Mouse (Mus musculus) hindbrain, postnatal 0 days (tissue): ENCODE measurements at regions not wholly inside any gene's neighbourhood (a gene's known extent, or its start where the extent isn't known, plus 50 kb on each side); places are given as distances from the start of the nearest gene placed in this dataset.
A peak's percentile ranks its signal among the peaks of the same experiment; 100 is the strongest.

ENCODE experiments used
- ATAC-seq: fragments of 200-750 bp; cut with Nextera tagmentation; 2 replicates; pipeline ENCODE4 v1.8.0; 2017; ENCODE audit warnings: mild to moderate bottlenecking, moderate TSS enrichment, moderate library complexity
- DNase-seq: peaks from one replicate; pipeline ENCODE4 v3.0.0-alpha.2; 2015; ENCODE audit warnings: low spot score
- H3K27ac ChIP-seq: fragments of 300-500 bp; sonication (generic); 2 replicates; pipeline ENCODE4 v1.5.1; 2014; ENCODE audit warnings: mild to moderate bottlenecking
- H3K27me3 ChIP-seq: fragments of 300-500 bp; sonication (generic); 2 replicates; pipeline ENCODE4 v1.6.1; 2014; ENCODE audit warnings: low read length, mixed read lengths; ENCODE audit not compliant: insufficient read depth
- H3K36me3 ChIP-seq: fragments of 300-500 bp; sonication (generic); 2 replicates; pipeline ENCODE4 v1.6.1; 2014; ENCODE audit warnings: low read length, mixed read lengths; ENCODE audit not compliant: insufficient read depth
- H3K4me1 ChIP-seq: fragments of 300-500 bp; sonication (generic); 2 replicates; pipeline ENCODE4 v1.6.1; 2014; ENCODE audit warnings: antibody characterized with exemption, low read length, mixed read lengths; ENCODE audit not compliant: insufficient read depth
- H3K4me2 ChIP-seq: fragments of 300-500 bp; sonication (generic); 2 replicates; pipeline ENCODE4 v1.6.1; 2014; ENCODE audit warnings: low read depth, mild to moderate bottlenecking, low read length, moderate library complexity, mixed read lengths
- H3K4me3 ChIP-seq: fragments of 300-500 bp; sonication (generic); 2 replicates; pipeline ENCODE4 v1.5.1; 2014; ENCODE audit warnings: low read length
- H3K9ac ChIP-seq: fragments of 300-500 bp; sonication (generic); replicated peaks from 2 replicates; pipeline ENCODE4 v1.6.1; 2014; ENCODE audit warnings: mild to moderate bottlenecking, low read length, moderate library complexity, mixed read lengths
- H3K9me3 ChIP-seq: fragments of 300-500 bp; sonication (generic); 2 replicates; pipeline ENCODE4 v1.6.1; 2016; ENCODE audit warnings: low read length, mixed read lengths
- CTCF ChIP-seq: IDR thresholded peaks from 2 replicates; pipeline ENCODE4 v1.5.1; 2016; ENCODE audit warnings: antibody characterized with exemption, control low read depth, low read depth
- WGBS: fragments of 180-500 bp; shearing (Covaris S2); extraction: QIAGEN DNeasy Blood & Tissue Kit; methylation state at CpG from one replicate; pipeline ENCODE4 v1.1.7; 2014; 5-methylcytosine and 5-hydroxymethylcytosine counted together

- Histone ChIP-seq H3K27me3 (no peaks in the 10 kb centered on the region), H3K9me3 (no peaks in the 10 kb centered on the region), H3K27ac (no peak overlapping the region), H3K4me1 (no peaks in the 10 kb centered on the region), H3K36me3 (no peaks in the 10 kb centered on the region), H3K9ac (no peak overlapping the region), H3K4me3 (no peak overlapping the region), H3K4me2 (no peak overlapping the region)
- ATAC-seq: no peak
- DNase-seq: peak; percentile 11
- TF ChIP-seq CTCF: no peak
Observed at GRCm38 (mm10) chr6:36058206-36058605, 329.7 kb upstream of the Chrm2 start.

GRCm38 (mm10) chr6:36060411-36060810 lies 327.5 kb upstream of the Chrm2 start:
- Histone ChIP-seq H3K9ac (no peak overlapping the region), H3K27me3 (no peaks in the 10 kb centered on the region), H3K4me2 (no peak overlapping the region), H3K27ac (no peak overlapping the region), H3K4me3 (no peak overlapping the region), H3K36me3 (no peaks in the 10 kb centered on the region), H3K4me1 (no peaks in the 10 kb centered on the region), H3K9me3 (no peaks in the 10 kb centered on the region)
- 66% methylated on average over 1 of the region's 1 CpGs for WGBS
- no peak for ATAC-seq
- no peak for DNase-seq
- TF ChIP-seq CTCF: no peak

GRCm38 (mm10) chr6:36064919-36065318 lies 323.0 kb upstream of the Chrm2 start:
- ATAC-seq: no peak
- Histone ChIP-seq H3K27ac (no peak overlapping the region), H3K9ac (no peak overlapping the region), H3K4me3 (no peak overlapping the region), H3K27me3 (no peaks in the 10 kb centered on the region), H3K4me2 (no peak overlapping the region), H3K36me3 (no peaks in the 10 kb centered on the region), H3K4me1 (no peaks in the 10 kb centered on the region), H3K9me3 (no peaks in the 10 kb centered on the region)
- no peak for DNase-seq
- no peak for TF ChIP-seq CTCF
- WGBS: 85% methylated on average over 1 of the region's 1 CpGs

- H3K4me1 ChIP-seq: no peaks in the 10 kb centered on the region
- H3K4me2 ChIP-seq: no peak overlapping the region
- H3K36me3 ChIP-seq: no peaks in the 10 kb centered on the region
- H3K9me3 ChIP-seq: no peaks in the 10 kb centered on the region
- H3K9ac ChIP-seq: no peak overlapping the region
- no peak for ATAC-seq
- no peak overlapping the region for H3K27ac ChIP-seq
- no peak for DNase-seq
- no peak overlapping the region for H3K4me3 ChIP-seq
- WGBS: 86% methylated on average over 2 of the region's 2 CpGs
- no peaks in the 10 kb centered on the region for H3K27me3 ChIP-seq
- no peak for TF ChIP-seq CTCF
Observed at GRCm38 (mm10) chr6:36068690-36069089, 319.2 kb upstream of the Chrm2 start.

- no peak for ATAC-seq
- H3K4me3 ChIP-seq: no peak overlapping the region
- H3K4me1 ChIP-seq: no peaks in the 10 kb centered on the region
- no peak overlapping the region for H3K27ac ChIP-seq
- no peak for TF ChIP-seq CTCF
- H3K36me3 ChIP-seq: no peaks in the 10 kb centered on the region
- no peak for DNase-seq
- no peaks in the 10 kb centered on the region for H3K9me3 ChIP-seq
- WGBS: 58% methylated on average over 5 of the region's 5 CpGs
- no peak overlapping the region for H3K4me2 ChIP-seq
- H3K9ac ChIP-seq: no peak overlapping the region
- H3K27me3 ChIP-seq: no peaks in the 10 kb centered on the region
Observed at GRCm38 (mm10) chr6:36079559-36079958, 308.3 kb upstream of the Chrm2 start.

GRCm38 (mm10) chr6:36093584-36093983 lies 294.3 kb upstream of the Chrm2 start:
- no peak for TF ChIP-seq CTCF
- Histone ChIP-seq H3K9ac (no peak overlapping the region), H3K9me3 (no peaks in the 10 kb centered on the region), H3K36me3 (no peaks in the 10 kb centered on the region), H3K4me1 (no peaks in the 10 kb centered on the region), H3K4me2 (no peak overlapping the region), H3K27me3 (no peaks in the 10 kb centered on the region), H3K27ac (no peak overlapping the region), H3K4me3 (no peak overlapping the region)
- 97% methylated on average over 2 of the region's 2 CpGs for WGBS
- ATAC-seq: no peak
- no peak for DNase-seq

GRCm38 (mm10) chr6:36094075-36094474 lies 293.8 kb upstream of the Chrm2 start:
- 92% methylated on average over 1 of the region's 1 CpGs for WGBS
- no peak for ATAC-seq
- H3K9ac ChIP-seq: no peak overlapping the region

More at GRCm38 (mm10) chr6:36094075-36094474, 293.8 kb upstream of the Chrm2 start:
- Histone ChIP-seq H3K27me3 (no peaks in the 10 kb centered on the region), H3K9me3 (no peaks in the 10 kb centered on the region), H3K27ac (no peak overlapping the region), H3K36me3 (no peaks in the 10 kb centered on the region), H3K4me2 (no peak overlapping the region), H3K4me1 (no peaks in the 10 kb centered on the region), H3K4me3 (no peak overlapping the region)
- DNase-seq: no peak
- no peak for TF ChIP-seq CTCF
